Mouse (Mus musculus) forebrain, postnatal 0 days (tissue): ENCODE data around the gene Rsph14. TPM values are rescaled to one million over a fixed set of nuclear protein-coding genes. Genes with fewer than 3 reads are reported as not detected.

Experiments
- ATAC-seq: fragments of 200-750 bp; cut with Nextera tagmentation; 2 replicates; pipeline ENCODE4 v1.8.0; 2017; ENCODE audit warnings: mild to moderate bottlenecking, moderate library complexity
- DNase-seq: peaks from one replicate; pipeline ENCODE4 v3.0.0-alpha.2; 2015
- H3K27ac ChIP-seq: fragments of 300-500 bp; sonication (generic); 2 replicates; pipeline ENCODE4 v1.5.1; 2014; ENCODE audit warnings: low read depth, mild to moderate bottlenecking, antibody characterized with exemption, low read length, moderate library complexity, mixed read lengths
- H3K27me3 ChIP-seq: fragments of 300-500 bp; sonication (generic); 2 replicates; pipeline ENCODE4 v1.6.1; 2014; ENCODE audit warnings: mild to moderate bottlenecking, low read length, mixed read lengths; ENCODE audit not compliant: insufficient read depth
- H3K36me3 ChIP-seq: fragments of 300-500 bp; sonication (generic); 2 replicates; pipeline ENCODE4 v1.6.1; 2014; ENCODE audit warnings: mild to moderate bottlenecking, moderate library complexity; ENCODE audit not compliant: insufficient read depth
- H3K4me1 ChIP-seq: fragments of 300-500 bp; sonication (generic); 2 replicates; pipeline ENCODE4 v1.6.1; 2014; ENCODE audit warnings: antibody characterized with exemption; ENCODE audit not compliant: insufficient read depth
- H3K4me2 ChIP-seq: fragments of 300-500 bp; sonication (generic); 2 replicates; pipeline ENCODE4 v1.6.1; 2014; ENCODE audit warnings: low read depth, mild to moderate bottlenecking, moderate library complexity
- H3K4me3 ChIP-seq: fragments of 300-500 bp; sonication (generic); 2 replicates; pipeline ENCODE4 v1.5.1; 2014; ENCODE audit warnings: low read depth, low read length, mixed read lengths
- H3K9ac ChIP-seq: fragments of 300-500 bp; sonication (generic); 2 replicates; pipeline ENCODE4 v1.6.1; 2014; ENCODE audit warnings: mild to moderate bottlenecking
- H3K9me3 ChIP-seq: fragments of 300-500 bp; sonication (generic); 2 replicates; pipeline ENCODE4 v1.6.1; 2016; ENCODE audit warnings: low read length
- CTCF ChIP-seq: sonication (generic); IDR thresholded peaks from 2 replicates; pipeline ENCODE4 v1.5.1; 2016; ENCODE audit warnings: antibody characterized with exemption, control low read depth, low read depth
- WGBS: fragments of 180-500 bp; shearing (Covaris S2); extraction: QIAGEN DNeasy Blood & Tissue Kit; methylation state at CpG from one replicate; pipeline ENCODE4 v1.1.7; 2014; 5-methylcytosine and 5-hydroxymethylcytosine counted together
- polyA plus RNA-seq: library from polyadenylated mRNA; unstranded; fragments of >200 nt; fragmentation: Nextera tagmentation; extraction: Ambion mirVana; gene quantifications from 2 replicates; pipeline ENCODE4 v1.2.1, GENCODE M21; 2015
- total RNA-seq: library from RNA; depleted of rRNA; stranded (reverse); fragments of >200 nt; gene quantifications from 2 replicates; pipeline ENCODE4 v1.2.3, GENCODE M21; 2014

Rsph14 gene
- total and polyA plus RNA-seq, 2 experiments from 2014 or later = 0.24 to 0.90 TPM

DNA sequence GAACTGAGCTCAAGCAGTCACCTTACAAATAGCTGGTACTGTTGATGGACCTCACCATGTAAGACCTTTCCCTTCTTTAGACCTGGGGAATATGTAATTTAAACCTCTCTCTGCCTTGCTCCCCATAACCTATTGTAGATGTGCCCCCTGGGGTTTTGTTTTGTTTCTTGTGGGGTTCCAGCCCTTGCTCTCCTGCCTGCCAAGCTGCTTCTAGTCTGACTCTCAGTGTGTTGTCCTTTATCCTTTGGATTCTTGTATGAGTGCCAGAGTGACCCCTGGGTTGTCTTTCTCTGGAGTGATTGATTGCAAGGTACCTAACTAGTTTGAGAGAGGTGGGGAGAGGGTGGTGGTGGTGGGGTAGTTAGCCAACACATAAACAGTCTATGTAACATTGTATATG lies 35.1 kb upstream of the Rsph14 start:
- H3K4me2 ChIP-seq = no peak overlapping the region
- no peak for ATAC-seq

DNA sequence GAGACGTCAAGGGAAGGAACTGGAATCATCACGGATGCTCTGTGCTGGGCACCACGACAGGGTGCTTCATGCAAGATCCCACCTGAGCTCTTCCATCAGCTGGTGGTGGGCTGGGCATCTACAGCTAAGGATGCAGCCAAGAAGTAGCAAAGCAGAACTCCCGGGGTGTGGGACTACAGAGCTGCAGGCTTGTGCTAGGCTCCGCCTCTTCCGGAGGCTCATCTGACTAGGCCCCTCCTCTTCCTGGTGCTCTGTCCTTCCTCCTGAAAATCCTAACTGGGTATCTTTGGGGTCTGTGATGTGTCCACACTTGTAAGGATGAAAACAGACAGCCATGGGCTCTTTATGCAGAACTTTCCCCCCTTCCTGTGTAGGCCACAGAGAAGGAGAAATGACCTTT lies 33.3 kb upstream of the Rsph14 start:
- no peak for TF ChIP-seq CTCF
- Histone ChIP-seq H3K9ac (no peak overlapping the region), H3K9me3 (no peaks in the 10 kb centered on the region), H3K27me3 (no peaks in the 10 kb centered on the region), H3K4me1 (peaks cover 35% of the 10 kb centered on the region), H3K4me2 (peak overlapping the region; percentile 88; the same call in 1 of the 2 replicates), H3K36me3 (0 out of 2 replicates have a peak, but pooled peaks cover 4% of the 10 kb centered on the region), H3K4me3 (no peak overlapping the region), H3K27ac (0 out of 2 replicates have a peak overlapping the region, but pooled peaks have one; percentile 9)
- WGBS = 77% methylated on average over 6 of the region's 6 CpGs
- no peak for DNase-seq
- no peak for ATAC-seq

More for the DNA sequence above, 35.1 kb upstream of the Rsph14 start:
- TF ChIP-seq CTCF = no peak
- Histone ChIP-seq H3K9me3 (no peaks in the 10 kb centered on the region), H3K27me3 (no peaks in the 10 kb centered on the region), H3K36me3 (0 out of 2 replicates have a peak, but pooled peaks cover 4% of the 10 kb centered on the region), H3K27ac (no peak overlapping the region), H3K4me1 (peaks cover 34% of the 10 kb centered on the region), H3K9ac (no peak overlapping the region), H3K4me3 (no peak overlapping the region)
- no peak for DNase-seq

DNA sequence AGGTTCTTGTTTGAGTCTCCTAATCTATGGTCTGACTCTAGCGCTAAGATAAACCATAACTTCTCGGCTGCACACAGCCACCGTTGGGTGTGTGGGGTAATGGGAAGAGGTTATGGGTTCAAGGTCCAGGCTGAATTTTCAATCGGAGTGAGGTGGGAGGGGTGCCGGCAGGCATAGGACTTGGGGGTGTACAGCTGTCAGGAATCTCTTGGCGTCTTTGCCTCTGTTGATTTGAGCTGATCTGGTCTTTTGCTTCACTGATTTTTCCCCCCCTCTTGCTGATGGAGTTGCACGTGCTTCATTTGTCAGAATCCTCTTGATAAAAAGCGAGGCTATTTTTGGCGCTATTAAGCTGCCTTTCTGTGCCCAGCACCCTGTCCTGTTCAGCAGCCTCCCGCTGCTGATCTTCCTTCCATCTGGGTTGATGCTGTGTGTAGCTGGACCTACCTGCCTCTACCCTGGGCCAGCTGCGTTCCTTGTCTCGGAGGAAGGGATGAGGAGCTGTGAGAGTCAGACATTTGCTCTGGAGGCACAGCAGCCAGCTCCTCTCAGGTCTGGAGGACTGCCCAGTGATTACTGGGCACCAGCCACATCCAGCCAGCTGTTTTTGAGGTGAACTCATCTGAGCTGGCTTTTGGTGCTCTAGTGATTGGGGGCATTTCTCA lies 31.0 kb upstream of the Rsph14 start:
- H3K27me3 ChIP-seq = no peaks in the 10 kb centered on the region
- ATAC-seq = no peak
- H3K9me3 ChIP-seq = no peaks in the 10 kb centered on the region
- no peak for TF ChIP-seq CTCF
- 0 out of 2 replicates have a peak overlapping the region, but pooled peaks have one; percentile 30 for H3K27ac ChIP-seq
- H3K4me3 ChIP-seq = peak overlapping the region; percentile 94
- peak overlapping the region; percentile 23 for H3K9ac ChIP-seq
- H3K4me2 ChIP-seq = peak overlapping the region; percentile 88
- H3K36me3 ChIP-seq = 0 out of 2 replicates have a peak, but pooled peaks cover 4% of the 10 kb centered on the region
- WGBS = 35% methylated on average over 12 of the region's 12 CpGs
- peak; percentile 23 for DNase-seq
- H3K4me1 ChIP-seq = peaks cover 41% of the 10 kb centered on the region

DNA sequence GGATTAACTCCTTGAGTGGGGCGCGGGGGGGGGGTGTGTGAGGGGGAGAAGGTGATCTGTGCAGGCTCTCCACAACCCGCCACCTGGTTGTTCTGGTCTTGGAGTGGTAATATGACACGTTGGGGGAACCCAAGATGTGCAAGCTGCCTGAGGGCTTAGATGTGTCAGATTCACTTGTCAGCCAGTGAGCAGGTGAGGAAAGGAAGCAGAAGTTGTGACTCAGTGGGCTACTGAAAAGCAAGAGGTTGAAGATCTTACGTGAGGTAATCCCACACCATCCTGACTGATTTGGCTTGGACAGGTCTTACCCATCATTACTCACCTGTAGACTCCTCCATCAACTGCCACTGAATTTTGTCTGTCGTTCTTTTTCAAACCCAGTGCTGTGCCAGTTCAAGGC lies 30.2 kb upstream of the Rsph14 start:
- Histone ChIP-seq H3K27me3 (no peaks in the 10 kb centered on the region), H3K9me3 (no peaks in the 10 kb centered on the region), H3K27ac (no peak overlapping the region), H3K4me3 (peak overlapping the region; percentile 94), H3K4me1 (peaks cover 41% of the 10 kb centered on the region), H3K36me3 (0 out of 2 replicates have a peak, but pooled peaks cover 4% of the 10 kb centered on the region), H3K4me2 (peak overlapping the region; percentile 88), H3K9ac (0 out of 2 replicates have a peak overlapping the region, but pooled peaks have one; percentile 33)
- no peak for TF ChIP-seq CTCF
- ATAC-seq (no peak), DNase-seq (no peak)
- WGBS = 40% methylated on average over 6 of the region's 6 CpGs

DNA sequence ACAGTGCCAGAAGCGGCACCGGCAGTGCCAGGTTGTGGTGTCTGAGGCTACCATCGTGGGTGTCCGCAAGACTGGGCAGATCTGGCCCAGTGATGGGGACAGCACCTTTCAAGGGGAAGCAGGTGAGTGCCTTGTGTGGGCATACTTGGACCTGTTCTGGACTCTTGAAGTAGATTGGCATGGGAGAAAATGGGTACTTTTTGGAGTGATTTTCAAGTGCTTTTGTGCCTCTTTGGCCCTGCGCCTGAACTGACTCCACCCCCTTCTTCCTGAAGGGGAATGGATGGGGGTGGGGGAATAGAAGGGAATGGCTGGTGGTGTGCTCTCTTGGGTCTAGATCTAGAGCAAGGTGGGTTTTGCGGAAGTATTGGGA lies 29.8 kb upstream of the Rsph14 start:
- WGBS = 6% methylated on average over 6 of the region's 6 CpGs
- Histone ChIP-seq H3K27ac (no peak overlapping the region), H3K4me3 (peak overlapping the region; percentile 94), H3K27me3 (no peaks in the 10 kb centered on the region), H3K36me3 (0 out of 2 replicates have a peak, but pooled peaks cover 4% of the 10 kb centered on the region), H3K4me1 (peaks cover 37% of the 10 kb centered on the region), H3K9me3 (no peaks in the 10 kb centered on the region), H3K9ac (peak overlapping the region; percentile 87), H3K4me2 (peak overlapping the region; percentile 88)
- no peak for ATAC-seq
- no peak for DNase-seq
- TF ChIP-seq CTCF = no peak

DNA sequence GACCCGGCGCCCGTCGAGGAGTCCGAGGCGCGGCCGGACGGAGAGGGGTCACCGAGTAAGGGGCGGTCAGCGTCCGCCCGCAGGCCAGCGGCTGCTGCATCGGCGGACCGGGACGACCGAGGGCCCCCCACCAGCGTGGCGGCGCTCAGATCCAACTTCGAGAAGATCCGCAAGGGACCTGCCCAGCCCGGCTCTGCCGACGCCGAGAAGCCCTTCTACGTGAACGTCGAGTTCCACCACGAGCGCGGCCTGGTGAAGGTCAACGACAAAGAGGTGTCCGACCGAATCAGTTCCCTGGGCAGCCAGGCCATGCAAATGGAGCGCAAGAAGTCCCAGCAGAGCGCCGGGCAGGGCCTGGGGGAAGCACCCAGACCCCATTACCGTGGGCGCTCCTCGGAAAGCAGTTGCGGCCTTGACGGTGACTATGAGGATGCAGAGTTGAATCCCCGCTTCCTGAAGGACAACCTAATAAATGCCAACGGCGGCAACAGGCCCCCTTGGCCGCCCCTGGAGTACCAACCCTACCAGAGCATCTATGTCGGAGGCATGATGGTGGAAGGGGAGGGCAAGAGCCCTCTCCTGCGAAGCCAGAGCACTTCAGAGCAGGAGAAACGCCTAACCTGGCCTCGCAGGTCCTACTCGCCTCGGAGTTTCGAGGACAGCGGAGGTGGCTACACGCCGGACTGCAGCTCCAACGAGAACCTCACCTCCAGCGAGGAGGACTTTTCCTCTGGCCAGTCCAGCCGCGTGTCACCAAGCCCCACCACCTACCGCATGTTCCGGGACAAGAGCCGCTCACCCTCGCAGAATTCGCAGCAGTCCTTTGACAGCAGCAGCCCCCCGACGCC lies 29.2 kb upstream of the Rsph14 start:
- Histone ChIP-seq H3K4me3 (peak overlapping the region; percentile 94), H3K9ac (peak overlapping the region; percentile 87), H3K9me3 (no peaks in the 10 kb centered on the region), H3K4me2 (peak overlapping the region; percentile 88), H3K4me1 (peaks cover 37% of the 10 kb centered on the region), H3K27me3 (no peaks in the 10 kb centered on the region), H3K36me3 (0 out of 2 replicates have a peak, but pooled peaks cover 4% of the 10 kb centered on the region), H3K27ac (peak overlapping the region; percentile 88; the same call in 1 of the 2 replicates)
- DNase-seq (peak; percentile 30), ATAC-seq (no peak)
- 2% methylated on average over 71 of the region's 71 CpGs for WGBS
- no peak for TF ChIP-seq CTCF
